Mouse (Mus musculus) bone marrow, adult 2 months (tissue): ENCODE measurements around the gene Akt1.

ENCODE experiments used
- CTCF ChIP-seq: fragments of 200-500 bp; IDR thresholded peaks from 2 replicates; pipeline ENCODE4 v1.5.1; 2011; ENCODE audit warnings: low read length, control low read depth; ENCODE audit not compliant: control insufficient read depth, insufficient read depth
- POLR2A ChIP-seq: fragments of 200-500 bp; IDR thresholded peaks from 2 replicates; pipeline ENCODE4 v1.6.1; 2011; ENCODE audit warnings: low read depth, mild to moderate bottlenecking, control low read depth, low read length, borderline replicate concordance; ENCODE audit not compliant: control insufficient read depth

GRCm38 (mm10) chr12:112723028-112723330 lies 48.3 kb upstream of the Akt1 start:
- TF ChIP-seq CTCF, result no peak
- no peak for TF ChIP-seq POLR2A
